Mouse (Mus musculus): ENCODE data around the gene Pcif1. TPM values are rescaled to one million over a fixed set of nuclear protein-coding genes. Genes with fewer than 3 reads are reported as not detected.
A peak's percentile ranks its signal among the peaks of the same experiment; 100 is the strongest.

The Pcif1 gene
- polyA plus RNA-seq (2014; fragmentation: Nextera tagmentation; extraction: Ambion mirVana) = 58.1 and 60.0 TPM in 2 replicates

- peak within 1 kb of the TSS; percentile 89 for H3K4me3 ChIP-seq (ENCODE audit: low read depth, low read length)
- peak within 1 kb of the TSS; percentile 84 for H3K4me2 ChIP-seq (replicated peaks; ENCODE audit: low read depth, low read length)
- under 1% methylated on average over 34 of the region's 40 CpGs for WGBS
- H3K36me3 ChIP-seq (ENCODE audit: control insufficient read depth, insufficient read depth, low read length) = no peaks in the 10 kb centered on the region
- H3K9ac ChIP-seq (ENCODE audit: low read depth, low read length) = peak within 1 kb of the TSS; percentile 99
- DNase-seq (ENCODE audit: low spot score) = peak; percentile 97
- peak; percentile 85 for ATAC-seq (ENCODE audit: low FRiP score)
- H3K27me3 ChIP-seq (ENCODE audit: control insufficient read depth, insufficient read depth, low read length) = no peaks in the 10 kb centered on the region
- H3K9me3 ChIP-seq (ENCODE audit: control insufficient read depth, low read length) = no peaks in the 10 kb centered on the region
- peak within 1 kb of the TSS; percentile 100 for H3K27ac ChIP-seq (ENCODE audit: low read depth, low read length)
- H3K4me1 ChIP-seq (replicated peaks; ENCODE audit: control insufficient read depth, insufficient read depth, low read length) = peaks cover 11% of the 10 kb centered on the region
Measured at GRCm38 (mm10) chr2:164879228-164879567, at the start of gene Pcif1. Gene Pcif1, plus strand, starts transcription at chr2:164879304.

- 89% methylated on average over 10 of the region's 10 CpGs for WGBS
- 0 out of 2 replicates have a peak, but pooled peaks cover 4% of the 10 kb centered on the region for H3K4me1 ChIP-seq (replicated peaks; ENCODE audit: control insufficient read depth, insufficient read depth, low read length)
- no peak overlapping the region for H3K27ac ChIP-seq (ENCODE audit: low read depth, low read length)
- no peaks in the 10 kb centered on the region for H3K36me3 ChIP-seq (ENCODE audit: control insufficient read depth, insufficient read depth, low read length)
- H3K4me2 ChIP-seq (replicated peaks; ENCODE audit: low read depth, low read length) = no peak overlapping the region
- H3K9me3 ChIP-seq (ENCODE audit: control insufficient read depth, low read length) = no peaks in the 10 kb centered on the region
- H3K27me3 ChIP-seq (ENCODE audit: control insufficient read depth, insufficient read depth, low read length) = no peaks in the 10 kb centered on the region
- DNase-seq (ENCODE audit: low spot score) (no peak), ATAC-seq (ENCODE audit: low FRiP score) (no peak)
- no peak overlapping the region for H3K4me3 ChIP-seq (ENCODE audit: low read depth, low read length)
- H3K9ac ChIP-seq (ENCODE audit: low read depth, low read length) = no peak overlapping the region
Measured at GRCm38 (mm10) chr2:164831029-164831428, 48.1 kb upstream of the Pcif1 start.

GRCm38 (mm10) chr2:164832032-164832747 is 46.9 kb upstream of the Pcif1 start:
- 0 out of 2 replicates have a peak, but pooled peaks cover 4% of the 10 kb centered on the region for H3K4me1 ChIP-seq (replicated peaks; ENCODE audit: control insufficient read depth, insufficient read depth, low read length)
- 70% methylated on average over 16 of the region's 16 CpGs for WGBS
- H3K27me3 ChIP-seq (ENCODE audit: control insufficient read depth, insufficient read depth, low read length) = no peaks in the 10 kb centered on the region
- H3K4me3 ChIP-seq (ENCODE audit: low read depth, low read length) = peak overlapping the region; percentile 50
- DNase-seq (ENCODE audit: low spot score) = no peak
- no peak overlapping the region for H3K27ac ChIP-seq (ENCODE audit: low read depth, low read length)
- H3K9me3 ChIP-seq (ENCODE audit: control insufficient read depth, low read length) = no peaks in the 10 kb centered on the region
- no peak; the same call in 1 of the 2 replicates for ATAC-seq (ENCODE audit: low FRiP score)
- H3K4me2 ChIP-seq (replicated peaks; ENCODE audit: low read depth, low read length) = peak overlapping the region; percentile 98
- no peaks in the 10 kb centered on the region for H3K36me3 ChIP-seq (ENCODE audit: control insufficient read depth, insufficient read depth, low read length)
- H3K9ac ChIP-seq (ENCODE audit: low read depth, low read length) = peak overlapping the region; percentile 7; the same call in 1 of the 2 replicates

GRCm38 (mm10) chr2:164832748-164833301 is 46.3 kb upstream of the Pcif1 start, which contains the start of gene Ctsa:
Gene Ctsa, plus strand, starts transcription at chr2:164832873.
- DNase-seq (ENCODE audit: low spot score) (peak; percentile 79), ATAC-seq (ENCODE audit: low FRiP score) (peak; percentile 62)
- H3K4me2 ChIP-seq (replicated peaks; ENCODE audit: low read depth, low read length) = peak within 1 kb of the TSS; percentile 98
- H3K4me3 ChIP-seq (ENCODE audit: low read depth, low read length) = peak within 1 kb of the TSS; percentile 50
- WGBS = 2% methylated on average over 35 of the region's 35 CpGs
- H3K9ac ChIP-seq (ENCODE audit: low read depth, low read length) = peak within 1 kb of the TSS; percentile 72
- no peaks in the 10 kb centered on the region for H3K9me3 ChIP-seq (ENCODE audit: control insufficient read depth, low read length)
- no peaks in the 10 kb centered on the region for H3K27me3 ChIP-seq (ENCODE audit: control insufficient read depth, insufficient read depth, low read length)
- H3K27ac ChIP-seq (ENCODE audit: low read depth, low read length) = peak within 1 kb of the TSS; percentile 58
- H3K36me3 ChIP-seq (ENCODE audit: control insufficient read depth, insufficient read depth, low read length) = no peaks in the 10 kb centered on the region
- 0 out of 2 replicates have a peak, but pooled peaks cover 4% of the 10 kb centered on the region for H3K4me1 ChIP-seq (replicated peaks; ENCODE audit: control insufficient read depth, insufficient read depth, low read length)

GRCm38 (mm10) chr2:164833314-164833959 is 45.7 kb upstream of the Pcif1 start, which contains the start of gene Neurl2:
Gene Neurl2, minus strand, starts transcription at chr2:164833456.
- Histone ChIP-seq H3K27me3 (ENCODE audit: control insufficient read depth, insufficient read depth, low read length) (no peaks in the 10 kb centered on the region), H3K4me3 (ENCODE audit: low read depth, low read length) (peak within 1 kb of the TSS; percentile 50), H3K9me3 (ENCODE audit: control insufficient read depth, low read length) (no peaks in the 10 kb centered on the region), H3K36me3 (ENCODE audit: control insufficient read depth, insufficient read depth, low read length) (no peaks in the 10 kb centered on the region), H3K27ac (ENCODE audit: low read depth, low read length) (peak within 1 kb of the TSS; percentile 58), H3K4me2 (replicated peaks; ENCODE audit: low read depth, low read length) (peak within 1 kb of the TSS; percentile 98), H3K9ac (ENCODE audit: low read depth, low read length) (peak within 1 kb of the TSS; percentile 72), H3K4me1 (replicated peaks; ENCODE audit: control insufficient read depth, insufficient read depth, low read length) (0 out of 2 replicates have a peak, but pooled peaks cover 4% of the 10 kb centered on the region)
- DNase-seq (ENCODE audit: low spot score) (peak; percentile 95), ATAC-seq (ENCODE audit: low FRiP score) (peak; percentile 68)
- 0% methylated on average over 30 of the region's 31 CpGs for WGBS

- Histone ChIP-seq H3K27ac (ENCODE audit: low read depth, low read length) (no peak overlapping the region), H3K27me3 (ENCODE audit: control insufficient read depth, insufficient read depth, low read length) (no peaks in the 10 kb centered on the region), H3K36me3 (ENCODE audit: control insufficient read depth, insufficient read depth, low read length) (0 out of 2 replicates have a peak, but pooled peaks cover 5% of the 10 kb centered on the region), H3K9me3 (ENCODE audit: control insufficient read depth, low read length) (no peaks in the 10 kb centered on the region), H3K4me3 (ENCODE audit: low read depth, low read length) (peak overlapping the region; percentile 50), H3K4me1 (replicated peaks; ENCODE audit: control insufficient read depth, insufficient read depth, low read length) (0 out of 2 replicates have a peak, but pooled peaks cover 4% of the 10 kb centered on the region), H3K4me2 (replicated peaks; ENCODE audit: low read depth, low read length) (peak overlapping the region; percentile 98), H3K9ac (ENCODE audit: low read depth, low read length) (peak overlapping the region; percentile 72)
- ATAC-seq (ENCODE audit: low FRiP score) = no peak
- no peak for DNase-seq (ENCODE audit: low spot score)
- WGBS = 49% methylated on average over 8 of the region's 8 CpGs
Measured at GRCm38 (mm10) chr2:164834531-164834930, 44.6 kb upstream of the Pcif1 start.

- ATAC-seq (ENCODE audit: low FRiP score) (no peak), DNase-seq (ENCODE audit: low spot score) (no peak)
- WGBS = 93% methylated on average over 4 of the region's 4 CpGs
- Histone ChIP-seq H3K4me2 (replicated peaks; ENCODE audit: low read depth, low read length) (no peak overlapping the region), H3K27me3 (ENCODE audit: control insufficient read depth, insufficient read depth, low read length) (no peaks in the 10 kb centered on the region), H3K36me3 (ENCODE audit: control insufficient read depth, insufficient read depth, low read length) (0 out of 2 replicates have a peak, but pooled peaks cover 5% of the 10 kb centered on the region), H3K9me3 (ENCODE audit: control insufficient read depth, low read length) (no peaks in the 10 kb centered on the region), H3K9ac (ENCODE audit: low read depth, low read length) (no peak overlapping the region), H3K4me1 (replicated peaks; ENCODE audit: control insufficient read depth, insufficient read depth, low read length) (0 out of 2 replicates have a peak, but pooled peaks cover 4% of the 10 kb centered on the region), H3K27ac (ENCODE audit: low read depth, low read length) (no peak overlapping the region), H3K4me3 (ENCODE audit: low read depth, low read length) (no peak overlapping the region)
Measured at GRCm38 (mm10) chr2:164835164-164835563, 43.9 kb upstream of the Pcif1 start.

- no peak overlapping the region for H3K27ac ChIP-seq (ENCODE audit: low read depth, low read length)
- ATAC-seq (ENCODE audit: low FRiP score) = no peak
- no peak overlapping the region for H3K4me2 ChIP-seq (replicated peaks; ENCODE audit: low read depth, low read length)
- H3K9ac ChIP-seq (ENCODE audit: low read depth, low read length) = no peak overlapping the region
- H3K4me1 ChIP-seq (replicated peaks; ENCODE audit: control insufficient read depth, insufficient read depth, low read length) = no peaks in the 10 kb centered on the region
- 54% methylated on average over 3 of the region's 3 CpGs for WGBS
- no peak overlapping the region for H3K4me3 ChIP-seq (ENCODE audit: low read depth, low read length)
- DNase-seq (ENCODE audit: low spot score) = no peak
- no peaks in the 10 kb centered on the region for H3K9me3 ChIP-seq (ENCODE audit: control insufficient read depth, low read length)
- H3K36me3 ChIP-seq (ENCODE audit: control insufficient read depth, insufficient read depth, low read length) = no peaks in the 10 kb centered on the region
- no peaks in the 10 kb centered on the region for H3K27me3 ChIP-seq (ENCODE audit: control insufficient read depth, insufficient read depth, low read length)
Measured at GRCm38 (mm10) chr2:164845782-164846181, 33.3 kb upstream of the Pcif1 start.

Data from hindbrain, embryonic 11.5 days (tissue).